Mouse (Mus musculus) C2C12 (cell line): ENCODE results near the gene Utp14a.

ENCODE experiments used
- CTCF ChIP-seq: IDR thresholded peaks from one replicate; pipeline ENCODE4 v1.5.1; 2011; ENCODE audit not compliant: control insufficient read depth, insufficient read depth, insufficient read length
- MAX ChIP-seq: IDR thresholded peaks from one replicate; pipeline ENCODE4 v1.6.1; 2011; ENCODE audit warnings: mild to moderate bottlenecking, control low read depth

- TF ChIP-seq CTCF (no peak), MAX (no peak)
Observed at GRCm38 (mm10) chrX:48285651-48286021, 29.0 kb downstream of the Utp14a start.
